Mouse (Mus musculus): ENCODE results near the gene Shcbp1l.

DNA sequence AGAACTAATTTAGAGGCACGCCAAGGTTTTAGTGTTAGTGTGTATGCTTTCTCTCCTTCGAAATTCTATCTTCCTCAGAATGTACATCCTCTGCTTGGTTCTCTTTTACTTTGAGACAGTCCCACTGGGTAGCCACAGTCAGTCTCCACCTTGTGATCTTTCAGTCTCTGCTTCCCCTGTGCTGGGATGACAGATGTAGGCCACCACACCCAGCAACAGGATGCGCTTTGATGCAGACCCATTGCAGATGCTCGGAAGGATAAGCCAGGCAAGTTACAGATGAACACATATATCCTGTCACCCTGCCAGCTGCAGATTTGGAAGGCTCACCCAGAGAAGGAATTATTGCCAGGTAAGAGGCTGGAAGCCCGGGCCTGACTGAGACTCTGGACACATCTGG is 45.1 kb upstream of the Shcbp1l start:
- TF ChIP-seq POLR2A (IDR thresholded peaks at IDR 0.05; ENCODE audit: extremely low read depth, insufficient read depth, low read length) (no peak), CTCF (IDR thresholded peaks at IDR 0.05; ENCODE audit: low read depth, low read length) (no peak)

Data from liver, adult 2 months (tissue).